Mouse (Mus musculus): ENCODE measurements around the gene Nhlrc1. TPM values are rescaled to one million over a fixed set of nuclear protein-coding genes. Genes with fewer than 3 reads are reported as not detected.
A peak's percentile ranks its signal among the peaks of the same experiment; 100 is the strongest.

Nhlrc1 gene
- total RNA-seq, 2 experiments from 2014 or later = 2.8 to 3.8 TPM

DNA sequence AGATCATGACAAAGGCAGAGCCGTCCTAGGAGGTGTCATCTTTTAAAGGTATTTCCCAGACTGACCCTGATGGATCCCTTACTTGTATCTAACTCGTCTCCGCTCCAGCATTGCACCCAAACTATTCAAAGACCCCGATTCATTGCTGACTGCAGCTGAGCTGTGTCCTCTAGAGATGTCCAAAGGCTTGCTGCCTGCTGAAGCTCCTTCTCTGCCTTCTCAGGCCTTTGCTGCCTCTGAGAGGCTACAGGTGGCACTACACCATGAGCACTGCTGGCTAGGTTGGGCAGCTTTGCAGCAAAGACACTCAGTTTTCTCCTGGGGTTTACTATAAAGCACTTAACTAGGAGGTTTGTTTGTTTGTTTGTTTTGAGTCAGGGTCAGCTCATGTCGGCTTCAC, 2.6 kb upstream of the Nhlrc1 start:
- intact Hi-C loops (cut with DNase I; ENCODE audit: low total_unique reads) = no loop called here
- DNase-seq = peak; percentile 54

DNA sequence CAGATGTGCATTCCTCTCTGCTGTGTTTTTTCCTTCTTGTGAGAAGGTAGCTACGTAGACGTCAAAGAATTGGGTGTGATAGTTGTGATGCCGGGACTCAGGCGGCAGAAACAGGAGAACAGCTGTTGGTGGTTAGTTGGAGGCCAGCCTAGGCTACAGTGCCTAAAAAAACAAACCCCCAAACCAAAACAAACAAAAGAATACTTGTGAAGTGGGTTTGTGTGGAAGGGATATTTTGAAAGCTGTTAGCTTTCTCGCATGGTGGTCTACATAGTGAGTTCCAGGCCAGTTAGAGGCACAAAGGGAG, 498 bp upstream of the Nhlrc1 start:
- DNase-seq = no peak
- intact Hi-C loops (cut with DNase I; ENCODE audit: low total_unique reads) = no loop called here

DNA sequence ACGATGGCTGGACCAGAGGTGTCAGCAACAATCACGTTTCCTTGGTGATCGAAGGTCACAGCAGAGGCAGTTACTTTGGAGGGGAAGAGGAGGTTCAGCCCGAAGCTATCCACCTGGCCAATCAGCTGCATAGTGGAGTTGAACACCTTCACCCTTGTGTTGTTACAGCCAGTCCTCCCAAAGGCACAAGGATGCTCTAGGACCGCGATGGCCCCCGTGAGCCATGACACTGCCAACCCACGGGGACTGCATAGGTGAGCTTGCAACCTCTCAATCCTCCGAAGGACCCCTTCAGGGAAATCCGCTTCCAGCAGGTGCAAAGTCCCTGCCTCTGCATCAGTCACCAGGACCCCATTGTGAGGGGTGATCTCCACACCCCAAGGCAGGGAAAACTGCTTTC, 910 bp downstream of the Nhlrc1 start:
- intact Hi-C loops (cut with DNase I; ENCODE audit: low total_unique reads) = no loop called here
- DNase-seq = no peak

DNA sequence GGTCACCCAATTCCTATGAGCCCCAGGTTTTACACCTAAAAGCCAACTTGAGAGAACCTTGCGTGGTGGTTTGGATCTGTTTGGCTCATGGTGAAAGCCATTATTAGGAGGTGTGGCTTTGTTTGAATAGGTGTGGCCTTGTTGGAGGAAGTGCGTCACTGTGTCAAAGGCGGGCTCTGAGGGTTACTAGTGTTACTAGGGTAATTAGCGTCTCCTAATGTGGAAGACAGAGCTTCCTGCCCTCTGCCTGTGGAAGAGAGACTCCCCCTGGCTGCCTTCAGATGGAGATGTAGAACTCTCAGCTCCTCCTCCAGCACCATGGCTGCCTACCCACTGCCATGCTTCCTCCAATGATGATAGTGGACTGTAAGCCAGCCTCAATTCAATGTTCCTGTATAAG, 13.1 kb downstream of the Nhlrc1 start:
- intact Hi-C loops (cut with DNase I; ENCODE audit: low total_unique reads) = loop anchor here (10.0 kb wide), 1 partner anchor 67 kb away; no protein-coding TSS in a partner anchor
- no peak for DNase-seq

DNA sequence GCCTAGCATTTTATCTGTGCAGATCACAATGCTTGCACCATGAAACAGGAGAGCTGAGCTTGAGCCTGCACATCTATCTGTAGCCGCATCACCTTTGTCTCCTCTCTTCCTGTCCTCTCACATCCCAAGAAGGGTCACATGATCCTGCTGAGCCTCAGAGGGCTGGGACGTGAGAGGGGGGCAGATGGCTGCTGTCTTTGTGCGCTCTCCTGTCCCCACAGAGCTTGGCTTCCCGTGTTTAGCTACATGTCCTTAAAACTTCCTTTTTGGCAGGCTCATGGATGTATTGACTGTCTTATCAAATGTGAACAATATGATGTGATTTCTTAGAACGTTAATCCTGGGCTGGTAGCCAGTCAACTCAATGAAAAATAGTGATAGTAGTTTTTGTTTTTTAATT, 15.2 kb downstream of the Nhlrc1 start:
- DNase-seq = no peak
- intact Hi-C loops (cut with DNase I; ENCODE audit: low total_unique reads) = no loop called here

DNA sequence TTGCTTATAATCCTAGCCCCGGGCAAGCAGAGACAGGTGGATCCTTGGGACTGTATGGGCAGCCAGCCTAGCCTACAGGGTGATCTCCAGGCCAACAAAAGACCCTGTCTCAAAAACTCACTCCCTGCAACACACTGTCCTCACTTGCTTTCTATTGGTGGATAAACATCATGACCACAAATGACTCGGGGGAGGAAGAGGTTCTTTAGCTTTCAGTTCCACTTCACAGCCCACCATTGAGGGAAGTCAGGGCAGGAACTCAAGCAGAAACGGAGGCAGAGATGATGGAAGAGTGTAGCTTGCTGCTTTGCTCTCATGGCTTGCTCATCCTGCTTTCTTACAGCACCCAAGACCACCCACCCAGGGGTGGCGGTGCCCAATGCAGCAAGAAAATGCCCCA, 17.3 kb downstream of the Nhlrc1 start:
- DNase-seq = no peak
- intact Hi-C loops (cut with DNase I; ENCODE audit: low total_unique reads) = no loop called here

DNA sequence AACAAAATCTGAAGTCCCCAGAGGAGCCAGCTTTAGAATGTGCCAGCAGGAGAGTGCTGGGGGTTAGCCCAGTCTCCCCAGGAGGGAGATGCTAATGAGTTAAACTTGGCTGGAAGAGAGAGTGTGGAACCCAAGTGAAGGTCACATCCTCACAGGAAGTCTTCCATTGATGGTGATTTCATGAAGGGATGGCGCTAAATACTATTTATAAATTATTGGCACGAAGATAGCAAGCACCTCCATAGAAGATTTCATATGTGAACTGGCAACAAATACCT, 21.4 kb downstream of the Nhlrc1 start:
- DNase-seq = no peak
- intact Hi-C loops (cut with DNase I; ENCODE audit: low total_unique reads) = no loop called here

DNA sequence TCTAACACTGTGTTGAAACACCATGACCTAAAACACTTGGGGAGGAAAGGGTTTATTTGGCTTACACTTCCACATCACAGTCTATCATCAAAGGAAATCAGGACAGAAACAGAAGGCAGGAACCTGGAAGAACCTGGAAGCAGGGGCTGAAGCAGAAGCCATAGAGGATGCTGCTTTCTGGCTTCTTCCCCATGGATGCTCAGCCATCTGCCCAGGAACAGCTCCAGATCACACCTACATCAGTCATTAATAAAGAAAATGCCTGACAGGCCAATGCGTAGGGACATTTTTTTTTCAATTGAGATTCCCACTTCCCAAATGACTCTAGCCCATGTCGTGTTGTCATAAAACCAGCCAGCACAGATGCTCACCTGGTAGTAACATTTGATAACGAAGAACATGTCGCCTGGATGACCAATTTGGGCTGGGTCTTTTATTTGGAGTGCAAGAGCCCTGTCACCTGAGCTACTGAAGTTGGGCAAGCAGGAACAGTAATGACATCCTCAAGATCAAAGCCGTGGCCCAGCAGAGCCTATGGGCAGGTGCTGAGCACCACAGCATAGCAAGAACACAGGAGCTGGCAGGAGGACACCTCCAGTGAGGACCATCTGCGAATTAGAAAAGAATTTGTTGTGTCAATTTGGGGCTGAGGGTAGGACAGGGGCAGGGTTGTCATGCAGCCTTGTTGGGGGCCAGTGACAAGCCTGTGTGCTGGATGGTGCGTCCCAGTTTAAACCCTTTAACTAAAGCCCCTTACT, 22.0 kb downstream of the Nhlrc1 start:
- intact Hi-C loops (cut with DNase I; ENCODE audit: low total_unique reads) = no loop called here

DNA sequence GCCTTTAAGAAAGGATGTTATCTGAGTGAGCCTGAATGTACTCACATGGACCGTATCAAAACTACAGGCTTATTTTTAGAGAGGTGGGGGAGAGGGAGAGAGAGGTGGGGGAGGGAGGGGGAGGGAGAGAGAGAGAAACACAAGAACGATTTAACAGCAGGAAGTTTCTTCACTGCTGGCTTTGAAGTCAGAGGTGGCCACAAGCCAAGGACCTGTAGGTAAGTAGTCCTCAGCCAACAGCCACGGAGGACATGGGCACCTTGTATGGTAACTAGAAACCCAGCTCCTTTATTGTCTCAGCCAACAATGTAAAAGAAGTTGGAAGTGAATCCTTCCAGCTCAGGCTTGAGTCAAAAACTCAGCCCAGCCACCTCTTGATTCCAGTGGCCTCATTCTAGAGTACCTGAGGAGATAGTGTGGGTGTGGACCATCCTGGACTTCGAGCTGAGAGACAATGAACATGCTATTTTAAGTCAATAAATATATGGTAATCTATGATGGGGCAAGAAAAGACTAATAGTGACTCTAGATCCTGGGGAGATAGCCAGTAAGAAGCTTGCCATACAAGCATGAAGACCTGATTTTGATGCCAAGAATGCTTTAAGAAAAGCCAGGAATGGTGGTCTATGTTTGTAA, 24.2 kb downstream of the Nhlrc1 start:
- DNase-seq = no peak

More for the DNA sequence above, 22.0 kb downstream of the Nhlrc1 start:
- DNase-seq = no peak

DNA sequence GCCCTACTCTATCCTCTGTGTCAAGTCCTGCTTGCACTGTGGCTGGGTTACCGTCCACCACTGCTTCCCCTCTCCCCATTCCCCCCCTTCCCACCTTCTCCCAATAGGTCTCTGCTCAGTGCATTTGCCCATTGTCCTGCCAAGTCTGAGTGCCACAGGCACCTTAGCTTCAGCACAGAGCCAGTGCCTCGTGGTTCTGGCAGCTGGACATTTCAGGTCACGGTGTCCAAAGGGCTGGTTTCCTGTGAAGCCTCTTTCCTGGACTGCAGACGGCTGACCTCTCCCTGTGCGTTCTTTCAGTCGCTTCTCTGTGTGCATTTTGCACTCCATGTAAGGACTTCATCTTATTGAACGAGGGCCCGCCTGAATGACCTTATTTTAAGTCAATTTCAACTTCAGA, 26.7 kb downstream of the Nhlrc1 start:
- no peak for DNase-seq
- intact Hi-C loops (cut with DNase I; ENCODE audit: low total_unique reads) = no loop called here

More for the DNA sequence above, 24.2 kb downstream of the Nhlrc1 start:
- intact Hi-C loops (cut with DNase I; ENCODE audit: low total_unique reads) = no loop called here

DNA sequence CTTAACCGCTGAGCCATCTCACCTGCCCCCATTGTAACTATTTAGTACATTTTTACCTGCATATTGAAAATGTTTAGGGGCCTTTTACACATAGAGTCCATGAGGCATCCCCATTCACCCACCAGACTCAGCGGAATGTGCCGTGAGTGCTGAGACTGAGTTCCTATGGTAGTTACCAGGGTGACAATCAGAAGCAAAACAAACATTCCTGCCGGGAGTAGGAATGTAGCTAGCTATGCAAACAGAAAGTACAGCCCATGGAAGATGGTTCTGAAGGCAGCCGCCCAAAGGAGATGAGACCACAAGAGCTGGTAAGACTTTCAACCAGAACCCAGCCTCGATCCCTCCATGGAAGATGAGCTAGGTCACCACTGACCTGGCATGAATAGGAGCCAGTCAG, 28.4 kb downstream of the Nhlrc1 start:
- intact Hi-C loops (cut with DNase I; ENCODE audit: low total_unique reads) = no loop called here
- DNase-seq = no peak

DNA sequence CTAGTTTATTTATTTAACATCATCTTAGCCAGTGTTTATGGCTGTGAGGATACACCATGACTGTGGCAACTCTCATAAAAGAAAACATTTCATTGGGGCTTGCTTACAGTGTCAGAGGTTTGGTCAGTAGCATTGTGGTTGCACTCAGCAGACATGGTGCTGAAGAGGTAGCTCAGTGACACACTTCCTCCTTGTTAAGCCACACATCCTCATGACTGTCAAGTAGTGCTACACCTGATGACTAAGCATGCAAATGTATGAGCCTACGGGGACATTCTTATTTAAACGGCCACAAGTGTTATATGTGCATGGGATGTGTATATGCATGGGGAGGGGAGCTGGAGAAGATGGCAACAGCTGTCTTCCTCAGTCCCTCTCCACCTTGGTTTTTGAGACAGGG, 30.8 kb downstream of the Nhlrc1 start:
- intact Hi-C loops (cut with DNase I; ENCODE audit: low total_unique reads) = no loop called here
- no peak for DNase-seq

DNA sequence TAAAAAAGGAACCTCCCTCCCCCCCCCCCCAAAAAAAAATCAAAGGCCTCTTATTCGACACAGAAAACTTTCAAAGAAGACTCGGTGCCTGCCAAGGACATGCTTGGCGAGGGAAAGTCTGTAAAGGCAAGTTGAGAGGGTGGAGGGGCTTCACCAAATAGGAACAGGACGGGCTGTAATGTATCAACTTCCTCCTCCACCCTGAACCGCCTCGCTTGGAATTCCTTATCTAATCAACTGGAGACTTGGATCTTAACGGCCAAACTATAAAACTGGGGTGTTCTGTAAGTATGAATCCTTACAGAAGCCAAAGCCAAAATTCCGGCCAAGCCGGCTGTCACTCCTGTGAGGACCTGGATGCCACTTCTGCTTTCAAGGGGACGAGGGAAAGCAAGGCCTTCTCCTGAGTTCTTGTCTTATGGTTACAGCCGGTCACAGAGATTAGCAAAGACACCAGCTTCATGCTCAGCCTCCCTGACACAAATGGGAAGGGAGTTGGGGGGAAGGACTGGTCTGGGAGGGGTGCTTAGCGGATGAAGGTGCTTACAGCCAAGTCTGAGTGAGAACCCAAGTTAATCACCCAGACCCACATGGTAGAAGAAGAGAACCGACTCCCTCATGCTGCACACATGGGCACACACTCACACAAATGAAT, 34.7 kb downstream of the Nhlrc1 start:
- DNase-seq = no peak
- intact Hi-C loops (cut with DNase I; ENCODE audit: low total_unique reads) = no loop called here

DNA sequence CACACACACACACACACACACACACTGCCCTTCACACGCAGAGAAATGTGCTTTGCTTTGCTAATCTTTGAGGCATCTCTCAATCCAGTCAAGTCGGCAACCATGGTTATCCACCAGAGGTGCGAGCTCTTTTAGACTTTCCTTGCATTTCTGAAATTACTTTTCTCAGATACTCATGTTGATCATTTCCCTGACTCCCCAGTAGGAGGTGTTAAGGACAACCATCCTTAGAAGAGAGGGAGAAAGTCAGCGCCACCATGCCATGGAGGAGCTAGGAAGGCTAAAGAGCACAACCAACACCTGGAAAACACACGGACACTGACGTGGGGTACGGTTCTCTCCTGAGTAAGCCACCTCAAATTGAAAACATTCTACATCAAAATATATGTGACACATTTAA, 38.1 kb downstream of the Nhlrc1 start:
- DNase-seq = no peak
- intact Hi-C loops (cut with DNase I; ENCODE audit: low total_unique reads) = no loop called here

DNA sequence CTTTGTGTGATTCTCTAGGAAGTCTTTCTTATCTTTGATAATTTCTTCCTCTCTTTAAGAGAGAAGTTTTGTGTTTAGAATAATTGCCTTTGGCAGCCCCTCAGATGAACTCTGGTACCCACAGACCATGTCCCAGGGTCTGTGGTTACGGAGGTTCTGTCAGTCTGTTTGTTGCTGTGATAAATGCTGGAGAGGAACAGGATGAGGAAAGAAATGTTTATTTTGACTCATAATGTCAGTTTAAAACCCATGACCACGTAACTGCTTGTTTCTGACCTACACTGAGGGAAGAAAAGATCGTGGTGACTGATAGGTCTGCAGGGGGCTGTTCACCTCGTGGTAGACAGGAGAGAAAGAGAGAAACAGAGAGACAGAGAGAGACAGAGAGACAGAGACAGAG, 38.7 kb downstream of the Nhlrc1 start:
- no peak for DNase-seq
- intact Hi-C loops (cut with DNase I; ENCODE audit: low total_unique reads) = no loop called here

DNA sequence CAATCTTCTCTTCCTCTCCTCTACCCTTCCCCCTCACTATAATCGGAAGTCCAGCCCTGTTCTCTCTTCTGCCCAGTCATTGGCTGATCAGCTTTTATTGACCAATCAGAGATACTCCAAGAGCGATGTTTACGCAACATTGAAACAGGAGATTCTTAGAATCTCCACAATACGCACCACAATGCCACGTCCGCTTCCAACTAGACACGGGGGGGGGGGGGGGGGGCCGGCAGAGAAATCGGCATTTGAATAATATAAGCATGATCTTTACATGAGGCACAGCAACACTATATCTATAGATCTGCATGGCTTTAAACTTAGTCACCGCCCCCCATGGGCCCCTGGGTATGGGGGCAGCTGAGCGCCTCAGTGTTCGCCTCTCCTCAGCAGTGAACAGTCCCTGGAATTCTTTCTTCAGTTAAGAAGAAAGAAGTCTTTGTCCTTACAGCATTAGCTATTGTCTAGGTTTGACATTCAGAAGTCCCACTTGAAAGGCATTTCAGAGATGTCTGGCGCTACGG, 39.6 kb downstream of the Nhlrc1 start:
- no peak for DNase-seq
- intact Hi-C loops (cut with DNase I; ENCODE audit: low total_unique reads) = no loop called here

DNA sequence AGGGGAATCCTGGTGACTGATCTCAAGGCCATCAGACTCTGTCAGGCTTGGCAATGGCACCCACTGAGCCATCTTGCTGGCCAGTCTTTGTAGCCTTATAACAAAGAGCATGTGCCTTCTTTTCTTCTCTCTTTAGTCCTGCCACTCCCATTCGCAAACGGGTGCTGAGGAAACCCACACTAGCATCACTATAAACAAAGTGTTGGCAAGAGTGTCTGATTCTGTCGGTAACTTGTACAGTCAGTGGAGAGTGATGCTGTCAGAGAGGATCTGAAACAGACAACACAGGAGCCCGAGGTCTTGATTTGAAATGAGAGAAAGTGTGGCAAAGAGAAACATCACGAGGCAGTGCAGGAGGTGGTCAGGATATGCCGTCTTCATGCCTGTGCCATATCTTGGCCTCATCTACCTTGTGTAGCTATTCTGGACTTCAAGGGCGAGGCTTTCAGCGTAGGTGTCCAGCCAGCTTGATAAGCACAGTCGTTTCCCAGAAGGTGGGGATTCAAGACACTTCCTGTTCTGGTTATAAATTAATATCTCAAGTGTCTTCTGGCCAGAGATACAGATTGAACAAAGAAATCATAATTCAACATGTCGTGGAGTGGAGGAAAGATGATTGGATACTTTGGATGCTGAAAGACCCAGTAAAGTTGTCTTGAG, 44.2 kb downstream of the Nhlrc1 start:
- intact Hi-C loops (cut with DNase I; ENCODE audit: low total_unique reads) = no loop called here
- no peak for DNase-seq

DNA sequence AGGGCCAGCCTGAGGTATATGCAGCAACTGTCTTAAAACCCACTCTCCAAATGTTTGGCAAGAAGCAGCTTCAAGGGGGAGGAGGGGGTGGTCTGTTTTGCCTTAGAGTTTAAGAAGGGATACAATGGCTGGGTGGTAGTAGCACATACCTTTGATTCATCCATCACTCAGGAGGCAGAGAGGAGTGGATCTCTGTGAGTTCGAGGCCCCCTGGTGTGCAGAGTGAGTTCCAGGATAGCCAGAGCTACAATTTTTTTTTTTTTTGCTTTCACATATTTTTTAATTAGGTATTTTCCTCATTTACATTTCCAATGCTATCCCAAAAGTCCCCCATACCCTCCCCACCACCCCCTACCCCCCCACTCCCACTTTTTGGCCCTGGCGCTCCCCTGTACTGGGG, 46.0 kb downstream of the Nhlrc1 start:
- intact Hi-C loops (cut with DNase I; ENCODE audit: low total_unique reads) = no loop called here
- no peak for DNase-seq

DNA sequence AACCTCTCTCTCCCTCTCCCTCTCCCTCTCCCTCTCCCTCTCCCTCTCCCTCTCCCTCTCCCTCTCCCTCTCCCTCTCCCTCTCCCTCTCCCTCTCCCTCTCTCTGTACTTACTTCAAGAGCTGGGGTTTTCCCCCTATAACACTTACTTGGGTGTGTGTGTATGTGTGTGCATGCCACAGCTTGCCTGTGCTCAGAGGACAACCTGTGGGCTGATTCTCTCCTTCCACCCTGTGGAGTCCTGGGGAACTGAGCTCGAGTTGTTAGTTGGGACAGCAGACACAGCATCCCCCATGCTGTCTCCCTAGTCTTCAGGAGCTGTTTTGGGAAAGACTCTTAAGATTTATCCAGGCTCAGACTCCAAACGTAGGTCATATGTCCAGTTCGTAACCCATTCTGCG, 47.3 kb downstream of the Nhlrc1 start:
- no peak for DNase-seq
- intact Hi-C loops (cut with DNase I; ENCODE audit: low total_unique reads) = no loop called here
